Mouse (Mus musculus) monocyte, adult 5-6 weeks (primary cell): ENCODE measurements around the gene Ecsit. TPM values are rescaled to one million over a fixed set of nuclear protein-coding genes. Genes with fewer than 3 reads are reported as not detected.
A peak's percentile ranks its signal among the peaks of the same experiment; 100 is the strongest.

Experiments used
- ATAC-seq: fragments of 153-309, 156-312 bp; replicated peaks from 2 replicates; pipeline ENCODE4 v1.8.0; 2017; ENCODE audit warnings: mild to moderate bottlenecking; ENCODE audit not compliant: low TSS enrichment, insufficient number of reproducible peaks, severe bottlenecking, poor library complexity, low FRiP score
- total RNA-seq: library from RNA; stranded (forward); fragments of 200-1000, 200-491, 200-594 nt; gene quantifications from 3 replicates; pipeline ENCODE4 v1.2.3, GENCODE M21; 2017

Gene Ecsit
- total RNA-seq, 1 experiment from 2014 or later: 7.4 TPM

DNA sequence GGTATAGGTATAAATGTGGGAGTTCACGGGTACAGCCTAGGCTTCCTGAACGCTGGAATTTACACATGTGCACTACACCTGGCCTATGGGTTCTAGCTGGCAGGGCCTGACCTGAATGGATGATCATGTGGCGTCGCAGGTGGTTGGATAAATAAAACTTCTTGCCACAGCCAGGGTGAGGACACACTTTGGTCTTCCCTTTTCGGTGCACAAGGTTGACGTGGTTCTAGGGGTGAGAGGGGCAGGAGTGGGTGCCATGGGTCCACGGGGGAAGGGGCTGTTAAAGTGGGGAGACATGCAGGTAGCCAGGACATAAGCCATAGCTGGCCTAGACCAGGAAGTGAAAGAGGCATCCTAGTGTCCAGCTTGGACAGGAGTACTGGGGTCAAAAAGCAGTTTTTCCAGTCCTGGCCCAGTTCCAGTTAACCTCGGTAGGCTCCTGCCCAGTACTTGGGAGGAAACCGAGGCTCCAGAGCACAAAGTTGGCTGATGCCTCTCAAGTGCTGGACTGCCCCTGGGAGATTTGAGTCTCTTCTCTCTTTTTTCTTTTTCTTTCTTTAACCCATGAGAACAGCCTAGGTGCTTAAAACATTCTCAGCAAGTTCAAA is 28.8 kb downstream of the Ecsit start:
- ATAC-seq: no peak

DNA sequence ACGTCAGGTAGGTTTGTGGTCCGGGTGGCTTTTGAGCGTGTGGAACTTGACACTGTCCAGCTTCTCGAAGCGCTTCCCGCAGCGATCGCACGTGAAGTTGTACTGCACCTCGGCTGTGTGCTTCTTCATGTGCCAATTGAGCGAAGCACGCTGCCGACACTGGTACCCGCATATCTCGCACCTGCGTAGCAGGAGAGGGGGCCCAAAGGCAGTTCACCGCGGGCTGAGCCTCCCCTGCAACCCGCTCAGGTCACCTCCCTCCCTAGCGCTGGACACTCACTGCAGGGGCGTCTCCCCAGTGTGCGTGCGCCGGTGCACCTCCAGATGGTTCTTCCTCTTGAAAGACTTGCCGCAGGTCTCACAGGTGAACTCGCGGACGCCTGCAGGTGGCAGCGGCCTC is 29.5 kb downstream of the Ecsit start:
- no peak for ATAC-seq

GRCm38 (mm10) chr9:22054411-22055076 is 30.7 kb downstream of the Ecsit start:
- ATAC-seq: peak; percentile 52

- ATAC-seq: no peak
Observed at GRCm38 (mm10) chr9:22053657-22054056, 31.6 kb downstream of the Ecsit start.

GRCm38 (mm10) chr9:22051958-22052254 is 33.3 kb downstream of the Ecsit start, which contains the start of gene Elavl3:
Gene Elavl3 (minus strand): TSS chr9:22052023.
- ATAC-seq: no peak

DNA sequence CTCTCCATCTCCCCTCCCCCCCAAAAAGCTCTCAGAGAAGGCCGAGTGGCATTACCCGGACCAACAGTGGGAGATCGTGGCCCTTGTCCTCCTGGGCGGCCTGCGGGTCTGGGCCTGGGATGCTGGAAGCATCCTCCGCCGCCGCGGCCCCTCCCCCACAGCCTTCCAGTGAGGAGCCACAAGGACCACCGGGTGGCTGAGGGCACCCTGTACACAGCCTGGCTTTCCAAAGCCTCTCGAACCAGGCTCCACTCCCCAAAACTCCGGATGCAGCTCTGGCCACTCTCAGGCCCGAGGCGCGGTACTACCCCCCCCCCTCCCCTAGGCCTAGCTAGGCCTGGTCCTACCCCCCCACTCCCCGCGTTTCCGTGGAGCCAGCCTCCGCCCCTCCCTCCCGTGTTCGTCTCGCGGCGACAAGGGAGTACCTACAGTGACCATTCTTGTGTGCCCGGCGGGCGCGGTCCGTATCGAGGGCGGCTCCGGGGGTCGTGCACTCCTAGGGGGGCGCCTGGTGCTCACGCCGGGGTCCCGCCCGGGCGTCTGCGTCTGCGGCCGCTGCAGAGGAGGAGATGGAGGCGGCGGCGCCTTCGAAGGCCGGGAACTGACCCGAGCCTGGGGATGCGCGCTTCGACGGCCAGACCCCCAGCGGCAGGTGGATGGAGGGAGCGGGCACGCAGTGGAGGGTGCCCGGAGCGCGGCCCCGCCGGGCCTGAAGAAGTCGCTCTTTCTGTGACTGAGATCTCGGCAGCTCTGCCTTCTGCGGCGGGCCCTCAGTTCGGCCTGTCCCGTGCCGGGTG is 33.9 kb downstream of the Ecsit start:
- no peak for ATAC-seq

DNA sequence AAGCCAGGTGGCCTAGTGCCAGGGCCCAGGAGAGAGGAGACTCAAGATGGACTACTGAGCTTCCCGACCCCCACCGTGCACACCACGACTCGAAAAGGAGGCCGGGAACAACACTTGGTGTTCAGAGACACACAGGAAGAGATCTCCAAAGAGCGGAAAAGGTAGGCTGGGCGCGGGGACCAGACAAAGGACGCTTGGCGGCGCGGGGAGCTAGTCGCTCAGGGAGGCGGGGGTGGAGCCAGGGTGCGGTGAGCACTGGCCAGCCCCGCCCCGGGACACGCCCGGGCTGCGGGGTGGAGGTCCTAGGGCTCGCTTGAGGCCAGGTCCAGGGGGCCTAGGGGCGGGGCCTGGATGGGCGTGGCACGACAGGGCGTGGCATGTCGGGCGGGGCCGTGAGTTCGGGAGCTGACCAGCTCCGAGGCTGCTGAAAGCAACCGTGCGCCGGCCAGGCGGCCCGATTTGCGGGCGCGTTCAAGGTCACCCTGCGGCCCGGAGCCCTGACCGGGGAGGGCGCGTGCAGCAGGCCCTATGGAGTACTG is 34.8 kb downstream of the Ecsit start:
- ATAC-seq: no peak

DNA sequence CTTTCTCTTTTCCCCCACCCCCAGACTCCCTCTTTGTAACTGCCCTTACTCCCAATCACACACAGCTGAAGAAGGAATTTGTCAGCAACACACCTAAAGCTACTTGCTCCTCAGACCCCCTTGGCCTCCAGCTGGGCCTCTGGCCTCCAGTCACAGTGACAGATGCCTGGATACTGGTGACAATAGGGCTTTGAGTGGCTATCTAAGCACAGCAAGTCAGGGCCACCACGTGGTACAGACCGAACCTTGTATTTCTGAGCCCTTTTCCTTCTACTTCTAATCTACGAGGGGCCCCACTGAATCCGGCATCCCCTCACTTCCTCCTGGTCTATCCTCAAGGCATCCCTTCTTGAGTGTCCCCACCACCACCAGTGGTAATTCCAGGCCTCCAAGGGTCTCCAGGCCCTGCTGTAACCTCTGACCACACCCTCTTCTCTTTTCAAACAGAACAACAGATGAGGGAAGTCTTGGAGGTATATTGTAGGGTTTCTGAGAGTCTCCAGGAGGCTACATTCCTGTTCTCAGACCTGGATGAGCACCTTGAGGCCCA is 35.4 kb downstream of the Ecsit start:
- ATAC-seq: no peak

DNA sequence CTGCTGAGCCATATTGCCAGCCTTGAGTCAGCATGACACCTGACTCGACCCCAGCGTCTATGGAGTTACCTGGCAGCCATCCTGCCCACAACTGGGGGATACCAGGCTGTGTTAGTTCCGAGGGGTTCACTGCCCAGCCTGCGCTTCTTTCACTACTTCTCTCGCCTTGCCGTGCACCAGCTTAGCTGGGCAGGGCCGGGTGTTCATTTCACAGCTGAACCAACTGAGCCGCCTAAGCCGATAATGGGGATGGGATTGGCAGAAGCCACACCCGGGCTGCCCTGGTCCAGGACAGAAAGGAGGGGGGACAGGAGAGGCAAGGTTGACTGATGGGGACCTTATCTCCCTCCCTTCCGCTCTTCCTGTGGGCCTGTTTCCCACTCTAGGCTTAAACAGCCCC is 35.9 kb downstream of the Ecsit start:
- ATAC-seq: no peak

DNA sequence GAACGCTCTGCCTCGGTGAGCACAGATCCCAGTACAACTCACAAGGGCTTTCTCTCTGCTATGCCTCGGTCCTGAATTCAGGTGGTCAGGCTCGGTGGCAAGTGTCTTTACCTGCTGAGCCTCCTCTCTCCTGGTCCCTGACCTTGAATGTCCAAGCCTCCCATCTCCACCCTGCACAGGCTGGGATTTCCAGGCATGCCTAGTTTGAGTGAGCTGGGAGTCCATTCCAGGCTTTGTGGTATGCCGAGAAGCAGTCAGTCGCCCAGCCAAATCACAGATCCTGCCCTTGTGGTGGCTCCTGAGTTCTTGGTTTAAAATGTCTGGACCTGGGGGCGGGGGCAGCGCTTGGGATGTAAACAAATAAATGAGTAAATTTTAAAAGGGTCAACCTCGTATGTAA is 37.9 kb downstream of the Ecsit start:
- no peak for ATAC-seq

GRCm38 (mm10) chr9:22041832-22042231 is 43.4 kb downstream of the Ecsit start:
- ATAC-seq: no peak

DNA sequence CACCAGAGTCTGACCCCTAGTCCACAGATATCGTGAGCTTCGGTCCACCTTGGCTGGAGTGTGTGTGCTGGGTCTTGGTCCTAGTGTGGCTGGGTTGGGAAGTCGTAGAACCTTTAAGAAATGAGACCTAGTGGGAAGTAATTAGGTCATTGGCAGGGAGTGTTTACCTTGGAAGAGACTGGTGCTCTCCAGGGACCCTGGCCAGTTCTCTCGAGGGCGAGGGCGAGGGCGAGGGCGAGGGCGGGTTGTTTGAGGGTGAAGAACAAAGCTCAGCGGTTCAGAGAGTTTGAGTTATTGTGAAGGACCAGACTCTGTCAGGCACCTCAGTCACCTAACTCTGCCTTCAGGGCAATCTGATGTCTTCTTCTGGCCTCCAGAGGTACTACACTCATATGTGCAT is 47.4 kb downstream of the Ecsit start:
- no peak for ATAC-seq

DNA sequence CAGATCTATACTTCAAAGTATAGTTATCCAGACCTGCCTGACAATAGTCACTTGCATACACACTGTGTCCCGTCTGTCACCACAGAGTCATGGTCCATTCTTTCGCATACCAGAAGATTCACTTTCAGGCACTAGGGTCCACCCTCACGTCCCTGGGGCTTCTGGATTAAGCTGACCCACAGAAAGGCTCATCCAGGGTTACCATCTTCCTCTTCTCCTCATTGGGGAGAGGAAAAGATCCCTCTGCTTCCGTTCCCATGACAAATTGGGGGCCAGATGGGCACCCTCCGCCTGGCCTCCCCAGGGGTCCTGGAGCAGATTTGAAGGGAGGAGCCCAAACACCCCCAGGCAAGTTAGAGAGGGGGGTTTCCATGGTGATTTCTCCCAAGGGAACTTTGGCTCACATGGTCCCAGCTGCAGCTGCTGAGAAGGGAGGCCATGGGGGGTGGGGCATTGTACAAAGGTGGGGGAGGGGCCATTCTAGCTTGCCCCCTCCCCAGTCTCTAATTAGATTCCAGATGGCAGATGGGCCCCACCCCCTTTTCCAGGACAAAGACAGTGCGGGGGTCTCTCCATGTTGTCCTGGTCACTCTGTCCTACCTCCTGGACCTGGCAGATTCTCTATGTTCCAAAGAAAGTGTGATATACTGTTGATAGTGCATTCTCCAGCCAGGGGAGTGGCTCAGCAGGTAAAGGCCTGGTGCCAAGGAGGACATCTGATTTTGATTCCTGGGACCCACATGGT is 49.8 kb downstream of the Ecsit start:
- no peak for ATAC-seq

DNA sequence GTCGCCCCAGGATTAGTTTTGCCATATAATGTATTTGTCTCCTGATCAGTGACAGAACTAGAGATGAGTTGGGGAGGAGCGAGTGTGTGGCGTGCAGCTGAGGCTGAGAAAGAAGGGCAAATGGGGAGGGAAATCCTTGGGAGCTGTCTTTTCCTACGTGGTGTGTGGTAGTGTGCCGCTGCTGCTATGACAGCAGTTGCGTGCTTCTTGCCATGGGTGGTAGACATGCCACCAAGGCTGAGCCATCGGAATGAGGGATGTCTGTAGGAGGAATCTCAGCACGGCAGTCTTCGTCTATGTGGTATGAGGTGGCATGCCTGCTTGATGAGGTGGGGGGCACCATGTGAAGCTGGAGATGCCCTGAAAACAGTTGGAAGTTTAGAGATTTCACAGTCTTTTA is 54.9 kb downstream of the Ecsit start:
- no peak for ATAC-seq

DNA sequence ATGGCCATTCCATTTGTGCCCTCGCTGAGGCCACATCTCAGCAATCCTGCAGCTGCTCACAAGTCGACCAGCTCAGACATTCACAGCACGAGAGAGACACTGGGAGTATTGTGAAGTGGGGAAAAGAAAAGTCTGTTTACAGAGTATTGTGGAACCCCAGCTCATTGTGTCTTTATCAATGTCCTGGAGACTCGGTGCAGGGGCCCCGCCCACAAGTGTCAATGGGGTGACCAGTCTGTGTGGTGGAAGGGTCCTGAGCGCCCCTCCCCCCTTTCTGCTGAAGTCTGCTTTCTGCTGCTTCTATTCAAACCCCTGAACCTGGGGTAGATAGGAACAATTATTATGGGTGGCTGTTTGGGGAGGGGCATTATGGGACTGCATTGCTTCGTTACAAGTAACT is 56.8 kb downstream of the Ecsit start:
- ATAC-seq: no peak

DNA sequence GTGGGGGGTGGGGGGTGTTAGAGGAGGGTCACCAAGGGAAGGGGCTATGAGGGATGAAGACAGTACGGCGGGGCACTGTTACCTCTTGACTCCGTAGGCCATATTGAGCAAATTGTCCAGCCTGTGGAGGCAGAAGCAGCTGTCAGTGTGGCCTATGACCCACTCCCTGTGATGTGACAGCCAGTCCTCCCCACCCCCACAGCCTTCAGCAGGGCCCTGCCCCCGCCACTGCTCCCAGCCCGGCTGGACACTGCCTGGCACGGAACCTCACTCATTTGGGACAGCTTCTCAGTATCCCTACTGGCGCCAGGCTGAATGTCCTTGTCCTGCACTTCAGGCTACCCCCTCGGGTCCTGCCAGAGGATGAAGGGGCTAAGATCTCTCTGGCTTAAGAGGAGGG is 60.6 kb downstream of the Ecsit start:
- no peak for ATAC-seq
